Mouse (Mus musculus): Measurements from ENCODE around the gene Six5. TPM values are rescaled to one million over a fixed set of nuclear protein-coding genes. Genes with fewer than 3 reads are reported as not detected.
A peak's percentile ranks its signal among the peaks of the same experiment; 100 is the strongest.

Gene Six5
- polyA plus RNA-seq, 1 experiment from 2014 or later, result 7.6 TPM

DNA sequence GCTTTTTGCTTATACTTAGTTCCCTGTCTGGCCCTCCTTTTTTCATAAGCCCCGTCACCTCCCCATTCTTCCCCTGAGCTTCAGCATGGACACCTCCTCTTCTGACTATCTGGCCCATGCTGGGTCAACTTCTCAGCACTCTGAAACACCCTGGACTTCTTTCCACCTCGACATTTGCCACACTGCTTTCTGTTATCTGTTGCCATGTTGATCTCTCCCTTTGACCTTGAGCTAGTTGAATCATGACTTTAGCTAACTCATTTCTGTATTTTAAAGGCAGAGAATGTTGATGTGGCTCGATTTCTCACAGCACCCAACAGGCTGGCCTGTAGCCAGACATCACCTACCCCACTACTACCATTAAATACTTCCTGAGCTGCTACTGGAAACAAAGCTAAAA lies 13.0 kb downstream of the Six5 start:
- no peak overlapping the region for H3K27ac ChIP-seq
- no peak overlapping the region for H3K9ac ChIP-seq (ENCODE audit: low read depth, low read length)
- no peaks in the 10 kb centered on the region for H3K27me3 ChIP-seq (ENCODE audit: insufficient read depth, low read length)
- no peak overlapping the region for H3K4me3 ChIP-seq (replicated peaks; ENCODE audit: low read depth, low read length)
- no peaks in the 10 kb centered on the region for H3K4me1 ChIP-seq (replicated peaks; ENCODE audit: insufficient read depth, low read length)
- no peaks in the 10 kb centered on the region for H3K9me3 ChIP-seq (replicated peaks; ENCODE audit: low read length)
- ATAC-seq (replicated peaks; ENCODE audit: low FRiP score, low read depth) (no peak), DNase-seq (ENCODE audit: low spot score) (no peak)
- H3K4me2 ChIP-seq (ENCODE audit: low read length), result no peak overlapping the region
- 54% methylated on average over 3 of the region's 3 CpGs for WGBS
- no peak for TF ChIP-seq CTCF (IDR thresholded peaks at IDR 0.05; ENCODE audit: low read depth)
- H3K36me3 ChIP-seq (ENCODE audit: insufficient read depth, low read length), result no peaks in the 10 kb centered on the region

- no peak for ATAC-seq (replicated peaks; ENCODE audit: low FRiP score, low read depth)
- no peaks in the 10 kb centered on the region for H3K9me3 ChIP-seq (replicated peaks; ENCODE audit: low read length)
- H3K4me3 ChIP-seq (replicated peaks; ENCODE audit: low read depth, low read length), result no peak overlapping the region
- H3K36me3 ChIP-seq (ENCODE audit: insufficient read depth, low read length), result no peaks in the 10 kb centered on the region
- H3K4me2 ChIP-seq (ENCODE audit: low read length), result no peak overlapping the region
- no peak overlapping the region for H3K9ac ChIP-seq (ENCODE audit: low read depth, low read length)
- no peak overlapping the region for H3K27ac ChIP-seq
- 74% methylated on average over 1 of the region's 1 CpGs for WGBS
- H3K4me1 ChIP-seq (replicated peaks; ENCODE audit: insufficient read depth, low read length), result no peaks in the 10 kb centered on the region
- H3K27me3 ChIP-seq (ENCODE audit: insufficient read depth, low read length), result no peaks in the 10 kb centered on the region
- no peak for TF ChIP-seq CTCF (IDR thresholded peaks at IDR 0.05; ENCODE audit: low read depth)
- DNase-seq (ENCODE audit: low spot score), result no peak
Measured at GRCm38 (mm10) chr7:19109565-19109964, 15.2 kb downstream of the Six5 start.

DNA sequence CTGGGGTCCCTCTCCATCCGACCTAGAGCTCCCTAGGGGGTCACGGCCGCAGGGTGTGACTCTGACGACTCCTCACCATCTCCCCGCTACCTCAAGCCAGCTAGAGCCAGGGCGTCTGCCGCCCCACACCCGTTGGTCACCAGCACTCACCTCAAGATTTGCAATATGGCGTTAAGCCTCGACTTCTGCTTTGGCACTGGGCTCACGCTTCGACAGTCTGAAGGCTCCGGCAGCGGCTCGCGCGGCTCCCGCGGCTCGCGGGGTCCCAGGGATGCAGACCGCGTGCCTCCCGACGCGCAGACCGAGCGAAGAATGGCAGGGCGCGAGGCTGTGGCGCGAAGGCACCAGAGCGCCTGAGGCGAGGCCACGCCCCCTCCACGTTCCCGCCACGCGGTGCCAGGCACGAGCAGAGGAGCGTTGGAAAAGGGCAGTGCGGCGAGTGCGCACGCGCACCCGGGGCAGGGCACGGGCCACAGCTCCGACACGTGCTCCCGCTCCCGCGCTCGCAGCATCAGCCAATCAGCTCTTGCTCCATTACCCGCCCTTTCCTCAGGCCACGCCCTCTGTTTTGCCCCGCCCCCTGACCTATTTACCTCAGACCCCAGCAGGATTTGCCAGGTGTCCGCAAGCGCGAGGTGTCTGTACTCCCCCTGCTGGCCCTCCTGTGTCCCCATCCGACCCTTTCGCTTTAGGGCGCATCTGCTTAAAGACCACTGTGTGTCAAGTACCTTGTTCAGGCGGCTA lies 23.8 kb downstream of the Six5 start, which contains the start of gene Gm4969:
Gene Gm4969, minus strand, starts transcription at position 341 of the 744 bp plus-strand sequence.
- ATAC-seq (replicated peaks; ENCODE audit: low FRiP score, low read depth), result peak; percentile 68
- H3K4me2 ChIP-seq (ENCODE audit: low read length), result peak within 1 kb of the TSS; percentile 44
- peak within 1 kb of the TSS; percentile 15; the same call in 1 of the 2 replicates for H3K9ac ChIP-seq (ENCODE audit: low read depth, low read length)
- no peak within 1 kb of the TSS for H3K4me3 ChIP-seq (replicated peaks; ENCODE audit: low read depth, low read length)
- no peak within 1 kb of the TSS for H3K27ac ChIP-seq
- no peaks in the 10 kb centered on the region for H3K27me3 ChIP-seq (ENCODE audit: insufficient read depth, low read length)
- H3K4me1 ChIP-seq (replicated peaks; ENCODE audit: insufficient read depth, low read length), result peaks cover 10% of the 10 kb centered on the region; the same call in 1 of the 2 replicates
- peak; percentile 56 for TF ChIP-seq CTCF (IDR thresholded peaks at IDR 0.05; ENCODE audit: low read depth)
- DNase-seq (ENCODE audit: low spot score), result peak; percentile 59
- H3K36me3 ChIP-seq (ENCODE audit: insufficient read depth, low read length), result no peaks in the 10 kb centered on the region
- 21% methylated on average over 64 of the region's 64 CpGs for WGBS
- H3K9me3 ChIP-seq (replicated peaks; ENCODE audit: low read length), result no peaks in the 10 kb centered on the region

GRCm38 (mm10) chr7:19119083-19119482 lies 24.7 kb downstream of the Six5 start:
- TF ChIP-seq CTCF (IDR thresholded peaks at IDR 0.05; ENCODE audit: low read depth), result no peak
- no peak overlapping the region for H3K4me3 ChIP-seq (replicated peaks; ENCODE audit: low read depth, low read length)
- ATAC-seq (replicated peaks; ENCODE audit: low FRiP score, low read depth) (no peak), DNase-seq (ENCODE audit: low spot score) (no peak)
- H3K9ac ChIP-seq (ENCODE audit: low read depth, low read length), result no peak overlapping the region
- H3K36me3 ChIP-seq (ENCODE audit: insufficient read depth, low read length), result no peaks in the 10 kb centered on the region
- 96% methylated on average over 8 of the region's 8 CpGs for WGBS
- H3K27ac ChIP-seq, result no peak overlapping the region
- H3K9me3 ChIP-seq (replicated peaks; ENCODE audit: low read length), result no peaks in the 10 kb centered on the region
- H3K4me2 ChIP-seq (ENCODE audit: low read length), result no peak overlapping the region
- no peaks in the 10 kb centered on the region for H3K27me3 ChIP-seq (ENCODE audit: insufficient read depth, low read length)
- peaks cover 10% of the 10 kb centered on the region; the same call in 1 of the 2 replicates for H3K4me1 ChIP-seq (replicated peaks; ENCODE audit: insufficient read depth, low read length)

- TF ChIP-seq CTCF (IDR thresholded peaks at IDR 0.05; ENCODE audit: low read depth), result no peak
- WGBS, result 2% methylated on average over 34 of the region's 34 CpGs
- Histone ChIP-seq H3K4me1 (replicated peaks; ENCODE audit: insufficient read depth, low read length) (peaks cover 10% of the 10 kb centered on the region; the same call in 1 of the 2 replicates), H3K27me3 (ENCODE audit: insufficient read depth, low read length) (no peaks in the 10 kb centered on the region), H3K36me3 (ENCODE audit: insufficient read depth, low read length) (no peaks in the 10 kb centered on the region), H3K9ac (ENCODE audit: low read depth, low read length) (peak within 1 kb of the TSS; percentile 77), H3K9me3 (replicated peaks; ENCODE audit: low read length) (no peaks in the 10 kb centered on the region), H3K4me3 (replicated peaks; ENCODE audit: low read depth, low read length) (peak within 1 kb of the TSS; percentile 74), H3K27ac (peak within 1 kb of the TSS; percentile 51; the same call in 1 of the 2 replicates), H3K4me2 (ENCODE audit: low read length) (peak within 1 kb of the TSS; percentile 84)
- peak; percentile 93 for ATAC-seq (replicated peaks; ENCODE audit: low FRiP score, low read depth)
- DNase-seq (ENCODE audit: low spot score), result peak; percentile 100
Measured at GRCm38 (mm10) chr7:19119631-19120429, 25.4 kb downstream of the Six5 start, which contains the start of gene Fbxo46. Gene Fbxo46, plus strand, starts transcription at chr7:19119859.

DNA sequence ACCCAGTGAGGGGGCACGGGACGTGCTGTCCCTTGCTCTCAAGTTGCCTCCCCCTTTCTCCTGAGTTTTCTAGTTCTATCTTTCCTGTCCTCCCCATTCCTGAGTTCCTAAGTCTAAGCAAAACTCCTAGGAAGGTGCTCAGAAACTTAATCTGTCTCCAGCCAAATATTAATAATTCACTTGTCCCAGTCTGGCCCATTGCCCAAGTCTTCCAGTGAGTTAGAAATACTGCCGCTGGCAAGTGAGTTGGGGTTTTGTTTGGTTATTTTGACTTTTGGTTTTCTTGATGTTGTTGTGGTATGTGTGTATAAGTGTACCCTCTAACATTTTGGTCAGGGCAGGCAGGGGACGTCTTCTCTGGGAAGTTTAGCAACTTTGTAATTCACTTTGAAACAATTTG lies 27.3 kb downstream of the Six5 start:
- H3K27me3 ChIP-seq (ENCODE audit: insufficient read depth, low read length), result no peaks in the 10 kb centered on the region
- no peak overlapping the region for H3K27ac ChIP-seq
- DNase-seq (ENCODE audit: low spot score) (no peak), ATAC-seq (replicated peaks; ENCODE audit: low FRiP score, low read depth) (no peak)
- WGBS, result 86% methylated on average over 4 of the region's 4 CpGs
- peaks cover 10% of the 10 kb centered on the region; the same call in 1 of the 2 replicates for H3K4me1 ChIP-seq (replicated peaks; ENCODE audit: insufficient read depth, low read length)
- no peaks in the 10 kb centered on the region for H3K9me3 ChIP-seq (replicated peaks; ENCODE audit: low read length)
- no peak for TF ChIP-seq CTCF (IDR thresholded peaks at IDR 0.05; ENCODE audit: low read depth)
- H3K36me3 ChIP-seq (ENCODE audit: insufficient read depth, low read length), result no peaks in the 10 kb centered on the region
- no peak overlapping the region for H3K9ac ChIP-seq (ENCODE audit: low read depth, low read length)
- H3K4me2 ChIP-seq (ENCODE audit: low read length), result no peak overlapping the region
- H3K4me3 ChIP-seq (replicated peaks; ENCODE audit: low read depth, low read length), result no peak overlapping the region
